Mouse (Mus musculus) small intestine, adult 2 months (tissue): ENCODE measurements around the gene Fam219b. TPM values are rescaled to one million over a fixed set of nuclear protein-coding genes. Genes with fewer than 3 reads are reported as not detected.

Experiments used
- H3K27ac ChIP-seq: fragments of 200-500 bp; 2 replicates; pipeline ENCODE4 v1.5.1; 2012; ENCODE audit warnings: low read depth, low read length, control low read depth, inconsistent platforms; ENCODE audit not compliant: insufficient read depth
- H3K27me3 ChIP-seq: fragments of 200-500 bp; 2 replicates; pipeline ENCODE4 v1.6.1; 2012; ENCODE audit warnings: mild to moderate bottlenecking, moderate library complexity, low read length, inconsistent platforms; ENCODE audit not compliant: control insufficient read depth, insufficient read depth
- H3K36me3 ChIP-seq: fragments of 200-500 bp; 2 replicates; pipeline ENCODE4 v1.6.1; 2012; ENCODE audit warnings: mild to moderate bottlenecking, low read length, control low read depth, inconsistent platforms; ENCODE audit not compliant: control insufficient read depth, insufficient read depth
- H3K4me1 ChIP-seq: fragments of 200-500 bp; 2 replicates; pipeline ENCODE4 v1.6.1; 2012; ENCODE audit warnings: low read length, inconsistent platforms, mixed read lengths; ENCODE audit not compliant: control insufficient read depth, insufficient read depth, insufficient read length
- H3K4me3 ChIP-seq: fragments of 200-500 bp; 2 replicates; pipeline ENCODE4 v1.5.1; 2012; ENCODE audit warnings: low read depth, mild to moderate bottlenecking, control low read depth, inconsistent platforms, low read length, moderate library complexity
- CTCF ChIP-seq: fragments of 200-500 bp; IDR thresholded peaks from 2 replicates; pipeline ENCODE4 v1.5.1; 2012; ENCODE audit warnings: low read depth, mild to moderate bottlenecking, control low read depth, inconsistent platforms, low read length, moderate library complexity, mixed read lengths; ENCODE audit not compliant: insufficient replicate concordance, insufficient read length; ENCODE audit errors: extremely low read depth
- POLR2A ChIP-seq: fragments of 200-500 bp; IDR thresholded peaks from 2 replicates; pipeline ENCODE4 v1.6.1; 2012; ENCODE audit warnings: low read depth, mild to moderate bottlenecking, control low read depth, inconsistent platforms, low read length, moderate library complexity
- WGBS: fragments of 180-500 bp; shearing (Covaris S2); methylation state at CpG from one replicate; pipeline ENCODE4 v1.1.7; 2018; 5-methylcytosine and 5-hydroxymethylcytosine counted together
- polyA plus RNA-seq: library from polyadenylated mRNA; depleted of rRNA; stranded (reverse); fragments of >200 nt; gene quantifications from 2 replicates; pipeline ENCODE4 v1.2.3, GENCODE M21; 2012

Gene Fam219b
- polyA plus RNA-seq, 1 experiment: 8.2 TPM

- Histone ChIP-seq H3K4me1 (peaks cover 13% of the 10 kb centered on the region), H3K36me3 (peaks cover 2% of the 10 kb centered on the region), H3K4me3 (no peak overlapping the region), H3K27me3 (no peaks in the 10 kb centered on the region), H3K27ac (no peak overlapping the region)
- WGBS: 87% methylated on average over 3 of the region's 3 CpGs
- TF ChIP-seq CTCF: no peak
- no peak for TF ChIP-seq POLR2A
These were observed 17.4 kb downstream of the Fam219b start for GRCm38 (mm10) chr9:57554753-57555152.

- peaks cover 11% of the 10 kb centered on the region for H3K4me1 ChIP-seq
- no peak overlapping the region for H3K4me3 ChIP-seq
- H3K27me3 ChIP-seq: no peaks in the 10 kb centered on the region
- TF ChIP-seq CTCF: no peak
- TF ChIP-seq POLR2A: no peak
- H3K36me3 ChIP-seq: no peaks in the 10 kb centered on the region
- 85% methylated on average over 3 of the region's 3 CpGs for WGBS
- no peak overlapping the region for H3K27ac ChIP-seq
These were observed 19.9 kb downstream of the Fam219b start for GRCm38 (mm10) chr9:57557215-57557614.

GRCm38 (mm10) chr9:57558625-57559024, 21.3 kb downstream of the Fam219b start:
- Histone ChIP-seq H3K36me3 (no peaks in the 10 kb centered on the region), H3K27me3 (no peaks in the 10 kb centered on the region), H3K4me3 (no peak overlapping the region), H3K27ac (no peak overlapping the region), H3K4me1 (peaks cover 11% of the 10 kb centered on the region)
- WGBS: 88% methylated on average over 4 of the region's 4 CpGs
- TF ChIP-seq POLR2A (no peak), CTCF (no peak)

- WGBS: 62% methylated on average over 2 of the region's 2 CpGs
- Histone ChIP-seq H3K4me3 (no peak overlapping the region), H3K27me3 (no peaks in the 10 kb centered on the region), H3K27ac (no peak overlapping the region), H3K36me3 (no peaks in the 10 kb centered on the region), H3K4me1 (peaks cover 11% of the 10 kb centered on the region)
- TF ChIP-seq POLR2A (no peak), CTCF (no peak)
These were observed 22.2 kb downstream of the Fam219b start for GRCm38 (mm10) chr9:57559568-57559967.

GRCm38 (mm10) chr9:57560263-57560662, 22.9 kb downstream of the Fam219b start:
- no peak for TF ChIP-seq CTCF
- TF ChIP-seq POLR2A: no peak
- peak overlapping the region; percentile 27 for H3K27ac ChIP-seq
- peak overlapping the region; percentile 17; the same call in 1 of the 2 replicates for H3K4me3 ChIP-seq
- H3K4me1 ChIP-seq: peaks cover 16% of the 10 kb centered on the region
- H3K36me3 ChIP-seq: no peaks in the 10 kb centered on the region
- WGBS: 24% methylated on average over 7 of the region's 7 CpGs
- H3K27me3 ChIP-seq: no peaks in the 10 kb centered on the region

GRCm38 (mm10) chr9:57560861-57561710, 23.8 kb downstream of the Fam219b start, which contains the start of gene Scamp2:
Gene Scamp2 (plus strand): TSS chr9:57560943.
- Histone ChIP-seq H3K4me1 (peaks cover 24% of the 10 kb centered on the region), H3K36me3 (no peaks in the 10 kb centered on the region), H3K4me3 (peak within 1 kb of the TSS; percentile 76), H3K27me3 (no peaks in the 10 kb centered on the region), H3K27ac (peak within 1 kb of the TSS; percentile 96)
- no peak for TF ChIP-seq CTCF
- TF ChIP-seq POLR2A: peak; percentile 88
- 1% methylated on average over 37 of the region's 37 CpGs for WGBS

- H3K4me1 ChIP-seq: peaks cover 29% of the 10 kb centered on the region
- H3K27ac ChIP-seq: peak overlapping the region; percentile 96
- H3K4me3 ChIP-seq: peak overlapping the region; percentile 76
These were observed 24.4 kb downstream of the Fam219b start for GRCm38 (mm10) chr9:57561711-57562099.

More at GRCm38 (mm10) chr9:57561711-57562099, 24.4 kb downstream of the Fam219b start:
- WGBS: 14% methylated on average over 13 of the region's 13 CpGs
- H3K27me3 ChIP-seq: no peaks in the 10 kb centered on the region
- H3K36me3 ChIP-seq: no peaks in the 10 kb centered on the region
- TF ChIP-seq POLR2A: no peak
- no peak for TF ChIP-seq CTCF
